Mouse (Mus musculus) bone marrow macrophage, adult 2 months (primary cell): Measurements from ENCODE around the gene Ndufc2. TPM values are rescaled to one million over a fixed set of nuclear protein-coding genes. Genes with fewer than 3 reads are reported as not detected.
"Not testable (repeated sequence)": the region's sequence is repeated elsewhere in the genome, so short reads cannot be mapped to it uniquely, and the experiment has no call there.

ENCODE experiments used
- H3K27ac ChIP-seq: 2 replicates; pipeline ENCODE4 v1.5.1; 2012; ENCODE audit warnings: low read depth, low read length; ENCODE audit not compliant: insufficient read depth
- H3K4me1 ChIP-seq: 2 replicates; pipeline ENCODE4 v1.6.1; 2012; ENCODE audit warnings: low read length; ENCODE audit not compliant: control insufficient read depth, insufficient read depth
- H3K4me3 ChIP-seq: 2 replicates; pipeline ENCODE4 v1.5.1; 2012; ENCODE audit warnings: mild to moderate bottlenecking, low read length, moderate library complexity; ENCODE audit not compliant: insufficient read depth
- CTCF ChIP-seq: IDR thresholded peaks from 2 replicates; pipeline ENCODE4 v1.5.1; 2012; ENCODE audit warnings: low read depth, mild to moderate bottlenecking, low read length, moderate library complexity
- POLR2A ChIP-seq: IDR thresholded peaks from 2 replicates; pipeline ENCODE4 v1.6.1; 2012; ENCODE audit warnings: mild to moderate bottlenecking, low read depth, low read length, borderline replicate concordance
- polyA plus RNA-seq: library from polyadenylated mRNA; stranded (reverse); fragments of >200 nt; gene quantifications from 2 replicates; pipeline ENCODE4 v1.2.4, GENCODE M21; 2012; ENCODE audit not compliant: missing spikeins, insufficient read depth, insufficient read length

Ndufc2 gene
- polyA plus RNA-seq, 1 experiment, result 159 TPM

GRCm38 (mm10) chr7:97420958-97421651 is 21.3 kb downstream of the Ndufc2 start:
- Histone ChIP-seq H3K27ac (no peak overlapping the region), H3K4me1 (peaks cover 8% of the 10 kb centered on the region), H3K4me3 (no peak overlapping the region)
- TF ChIP-seq CTCF (no peak), POLR2A (no peak)

GRCm38 (mm10) chr7:97423754-97424153 is 24.0 kb downstream of the Ndufc2 start:
- Histone ChIP-seq H3K27ac (no peak overlapping the region), H3K4me1 (peaks cover 10% of the 10 kb centered on the region), H3K4me3 (no peak overlapping the region)
- no peak for TF ChIP-seq CTCF
- no peak for TF ChIP-seq POLR2A

DNA sequence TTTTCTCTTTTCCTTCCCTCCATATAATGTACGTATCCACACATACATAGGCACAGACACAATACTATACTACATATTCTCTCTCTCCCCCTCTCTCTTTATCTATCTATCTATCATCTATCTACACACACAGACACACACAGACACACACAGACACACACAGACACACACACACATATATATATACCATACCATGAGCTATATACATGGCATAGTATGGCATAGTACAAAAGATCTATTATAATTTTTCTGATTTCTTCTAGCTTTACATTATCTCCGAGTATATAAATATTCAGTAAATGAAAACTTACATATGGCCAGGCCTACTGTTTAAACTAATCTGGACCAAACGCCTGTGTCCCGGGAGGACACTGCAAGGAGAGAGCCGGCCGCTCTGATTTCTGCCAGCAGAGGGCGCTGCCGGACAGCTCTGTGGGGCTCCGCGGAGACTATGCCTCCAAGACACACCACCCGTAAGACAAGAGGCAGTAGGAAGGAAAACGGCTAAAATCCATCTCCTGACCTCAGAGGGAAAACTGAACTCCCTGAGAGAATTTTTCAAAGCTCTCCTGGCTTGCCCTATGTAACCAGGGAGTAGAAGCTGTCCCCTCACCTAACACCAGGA is 24.9 kb downstream of the Ndufc2 start:
- Histone ChIP-seq H3K27ac (no peak overlapping the region), H3K4me3 (no peak overlapping the region), H3K4me1 (peaks cover 5% of the 10 kb centered on the region)
- TF ChIP-seq CTCF (peak; percentile 90), POLR2A (no peak)

DNA sequence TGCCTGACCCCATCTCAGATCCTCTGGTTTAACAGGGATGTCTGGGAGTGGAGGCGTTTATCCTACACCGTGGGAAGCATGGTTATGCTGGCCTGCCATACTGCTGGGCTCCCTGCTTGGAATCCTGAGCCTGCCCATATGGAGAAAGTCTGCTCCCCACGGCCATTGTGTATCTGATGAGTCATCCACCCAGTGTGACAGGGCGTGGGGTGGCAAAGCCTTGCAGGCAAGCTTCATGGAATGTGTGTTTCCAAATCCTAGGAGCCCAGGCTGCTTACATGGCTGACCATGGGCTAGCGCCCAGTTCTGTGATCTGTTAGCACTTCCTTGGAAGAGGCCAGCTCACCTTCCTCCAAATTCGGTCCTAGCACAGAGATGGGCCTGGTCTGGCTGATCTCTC is 26.8 kb downstream of the Ndufc2 start:
- Histone ChIP-seq H3K4me3 (no peak overlapping the region), H3K4me1 (peaks cover 5% of the 10 kb centered on the region), H3K27ac (no peak overlapping the region)
- no peak for TF ChIP-seq CTCF

- peaks cover 5% of the 10 kb centered on the region for H3K4me1 ChIP-seq
- no peak overlapping the region for H3K27ac ChIP-seq
- TF ChIP-seq CTCF (no peak), POLR2A (no peak)
- no peak overlapping the region for H3K4me3 ChIP-seq
Measured at GRCm38 (mm10) chr7:97427296-97427695, 27.5 kb downstream of the Ndufc2 start.

DNA sequence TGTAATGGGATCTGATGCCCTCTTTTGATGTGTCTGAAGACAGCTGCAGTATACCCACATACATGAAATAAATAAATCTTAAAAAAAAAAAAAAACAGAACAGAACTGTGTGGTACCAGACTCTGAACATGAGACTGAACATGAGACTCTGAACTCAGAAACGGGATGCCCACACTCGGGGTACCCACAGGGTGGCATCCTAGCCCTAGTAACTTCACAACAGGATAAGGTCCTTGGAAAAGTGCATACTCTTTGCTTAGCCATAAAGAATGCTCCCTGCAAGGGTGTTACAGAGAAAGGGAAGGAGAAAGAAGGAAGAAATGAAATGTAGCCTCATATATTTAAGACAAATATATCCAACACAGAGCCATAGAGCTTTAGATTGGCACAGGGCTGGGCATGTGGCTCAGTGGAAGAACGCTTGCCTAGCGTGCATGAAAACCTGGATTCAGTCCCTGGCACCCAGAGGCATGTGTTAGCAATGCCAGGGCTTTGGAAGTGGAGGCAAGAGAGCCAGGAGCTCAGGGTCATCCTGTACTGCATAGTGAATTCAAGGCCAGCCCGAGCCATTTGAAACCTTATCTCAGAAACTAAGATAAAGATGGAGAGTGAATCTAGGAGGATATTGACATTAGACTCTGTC is 28.1 kb downstream of the Ndufc2 start:
- TF ChIP-seq POLR2A (no peak), CTCF (no peak)
- H3K27ac ChIP-seq, result no peak overlapping the region
- H3K4me3 ChIP-seq, result no peak overlapping the region
- peaks cover 5% of the 10 kb centered on the region for H3K4me1 ChIP-seq

DNA sequence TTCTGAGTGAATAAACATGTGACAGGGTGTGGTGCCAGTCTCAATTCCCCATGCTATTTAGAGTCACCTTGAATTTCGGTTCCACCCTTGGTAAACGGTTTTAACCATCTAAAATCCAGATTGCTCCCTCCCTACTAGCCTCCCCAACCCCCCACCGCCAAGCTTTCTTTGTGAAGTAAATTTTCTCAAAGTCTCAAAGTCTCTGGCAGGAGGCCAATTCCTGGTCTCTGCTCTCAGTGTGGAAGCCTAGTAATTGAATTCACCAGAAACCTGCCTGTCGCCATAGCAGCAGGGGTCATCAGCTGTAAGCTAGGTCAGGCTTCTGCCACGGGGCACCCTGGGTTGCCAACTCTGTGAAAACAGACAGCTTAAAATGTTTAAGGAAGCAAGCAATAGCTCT is 29.9 kb downstream of the Ndufc2 start:
- TF ChIP-seq CTCF (no peak), POLR2A (no peak)
- H3K27ac ChIP-seq, result no peak overlapping the region
- H3K4me1 ChIP-seq, result peaks cover 5% of the 10 kb centered on the region
- H3K4me3 ChIP-seq, result no peak overlapping the region

DNA sequence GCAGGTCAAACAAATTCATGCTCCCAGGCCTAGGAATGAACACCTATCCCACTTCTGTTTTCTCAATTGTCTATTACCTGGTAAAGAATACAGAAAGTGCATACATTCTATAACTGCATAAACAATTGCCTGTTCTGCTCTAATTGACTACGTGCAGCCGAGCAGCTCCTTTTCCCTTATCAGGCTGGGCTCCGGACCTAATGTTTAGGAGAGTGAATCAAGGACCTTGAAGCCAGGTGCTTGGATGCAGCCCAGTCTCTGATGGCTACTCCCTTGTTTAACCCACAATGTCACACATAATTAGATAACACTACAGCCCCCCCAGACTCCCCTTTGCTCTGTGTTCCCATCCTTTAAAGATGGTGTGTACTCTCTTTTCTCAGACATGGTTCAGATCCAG is 33.7 kb downstream of the Ndufc2 start:
- not testable (repeated sequence) for H3K4me1 ChIP-seq, H3K27ac ChIP-seq, H3K4me3 ChIP-seq

DNA sequence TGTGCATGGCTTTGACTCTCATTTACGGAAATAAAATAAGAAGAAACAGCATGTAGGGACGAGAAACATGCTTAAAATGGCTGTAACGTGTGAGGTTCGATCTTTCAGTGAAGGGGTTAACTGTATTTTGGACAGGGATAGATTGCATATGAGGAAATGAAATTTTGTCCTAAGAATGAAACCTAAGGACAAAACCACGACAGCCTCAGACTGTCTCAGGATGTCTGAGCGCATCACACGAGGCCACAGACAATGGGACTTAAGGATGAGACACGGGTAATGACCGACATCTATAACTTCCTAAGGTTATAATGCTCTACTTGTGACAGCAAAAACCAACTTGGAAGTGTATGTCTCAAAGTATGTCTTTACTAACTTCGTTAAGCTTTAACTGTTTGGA is 34.7 kb downstream of the Ndufc2 start:
- Histone ChIP-seq H3K27ac (no peak overlapping the region), H3K4me1 (no peaks in the 10 kb centered on the region), H3K4me3 (no peak overlapping the region)
- TF ChIP-seq CTCF (no peak), POLR2A (no peak)

DNA sequence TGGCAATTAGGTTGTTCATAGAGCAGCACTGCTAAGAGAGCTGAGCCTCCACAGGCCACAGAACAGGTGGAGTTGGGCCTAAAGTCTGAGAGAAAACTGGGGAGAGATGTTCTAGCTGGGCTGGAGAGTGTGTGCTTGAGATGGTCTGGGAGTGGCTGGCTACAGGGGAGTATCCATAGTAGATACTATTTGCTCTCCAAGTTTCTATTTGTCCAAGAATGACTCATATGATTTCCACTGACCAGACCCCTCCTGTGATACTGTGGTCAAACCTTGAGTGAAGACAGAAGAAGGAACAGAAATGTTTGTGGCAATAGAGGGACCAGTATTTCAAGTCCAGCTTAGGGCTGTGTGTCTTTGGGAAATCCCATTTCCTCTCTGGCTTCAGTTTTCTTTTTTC is 39.2 kb downstream of the Ndufc2 start:
- Histone ChIP-seq H3K27ac (no peak overlapping the region), H3K4me1 (no peaks in the 10 kb centered on the region), H3K4me3 (no peak overlapping the region)
- TF ChIP-seq POLR2A (no peak), CTCF (no peak)
